Mouse (Mus musculus): Measurements from ENCODE around the gene Ascc1.

DNA sequence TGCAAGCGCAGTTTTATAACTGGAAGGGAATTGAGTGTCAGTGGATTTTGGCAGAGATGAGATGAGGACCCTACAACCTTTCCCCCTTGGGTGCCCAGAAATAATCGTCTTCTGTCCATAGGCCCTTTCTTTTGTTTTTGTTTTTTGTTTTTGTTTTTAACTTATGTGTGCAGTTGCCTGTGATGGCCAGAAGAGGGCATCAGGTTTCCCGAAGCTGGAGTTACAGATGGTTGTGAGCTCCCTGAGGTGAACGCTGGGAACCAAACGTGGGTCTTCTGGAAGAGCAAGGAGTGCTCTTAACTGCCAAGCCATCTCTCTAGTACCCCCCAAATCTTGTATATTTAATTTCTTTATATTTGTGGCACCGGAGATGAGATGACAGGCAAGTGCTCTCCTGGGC is 35.9 kb upstream of the Ascc1 start:
- TF ChIP-seq CTCF (IDR thresholded peaks at IDR 0.05; ENCODE audit: borderline replicate concordance, insufficient read depth, low read depth, low read length) (no peak), POLR2A (IDR thresholded peaks at IDR 0.05; ENCODE audit: borderline replicate concordance, insufficient read depth, low read length) (no peak)
